Mouse (Mus musculus): ENCODE measurements at regions not wholly inside any gene's neighbourhood (a gene's known extent, or its start where the extent isn't known, plus 50 kb on each side); places are given as distances from the start of the nearest gene placed in this dataset.

DNA sequence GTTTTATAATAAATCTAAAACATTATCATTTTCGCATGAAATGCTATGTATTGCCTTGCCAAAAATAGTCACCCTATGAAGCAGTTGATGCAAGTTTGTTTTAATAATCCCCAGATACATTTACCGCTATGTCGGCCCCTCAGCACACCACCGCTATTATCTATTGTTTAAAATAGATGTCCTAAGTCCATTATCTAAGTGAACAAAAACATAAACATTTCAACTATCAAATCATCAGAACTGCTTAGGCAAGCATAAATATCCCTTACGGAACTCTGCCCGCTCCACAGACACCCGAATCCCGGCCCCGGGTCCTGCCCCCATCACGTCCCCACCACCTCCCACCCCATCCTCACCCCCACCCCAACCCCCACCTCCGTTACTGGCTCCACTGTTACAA, 196.8 kb upstream of the Paip1 start:
- no peaks in the 10 kb centered on the region for H3K4me1 ChIP-seq (replicated peaks; ENCODE audit: control insufficient read depth, insufficient read depth, low read length)
- H3K27ac ChIP-seq (ENCODE audit: low read depth, low read length), result no peak overlapping the region
- H3K4me2 ChIP-seq (ENCODE audit: low read depth, low read length, severe bottlenecking), result no peak overlapping the region
- H3K9me3 ChIP-seq (ENCODE audit: control insufficient read depth, low read length), result no peaks in the 10 kb centered on the region
- H3K9ac ChIP-seq (ENCODE audit: low read length), result no peak overlapping the region
- ATAC-seq (replicated peaks; ENCODE audit: low FRiP score) (no peak), DNase-seq (ENCODE audit: low spot score) (no peak)
- H3K4me3 ChIP-seq (ENCODE audit: low read depth, low read length), result no peak overlapping the region
- WGBS, result 93% methylated on average over 11 of the region's 11 CpGs
- H3K36me3 ChIP-seq (ENCODE audit: control insufficient read depth, insufficient read depth, low read length), result no peaks in the 10 kb centered on the region
- no peaks in the 10 kb centered on the region for H3K27me3 ChIP-seq (ENCODE audit: control insufficient read depth, insufficient read depth, low read length)

DNA sequence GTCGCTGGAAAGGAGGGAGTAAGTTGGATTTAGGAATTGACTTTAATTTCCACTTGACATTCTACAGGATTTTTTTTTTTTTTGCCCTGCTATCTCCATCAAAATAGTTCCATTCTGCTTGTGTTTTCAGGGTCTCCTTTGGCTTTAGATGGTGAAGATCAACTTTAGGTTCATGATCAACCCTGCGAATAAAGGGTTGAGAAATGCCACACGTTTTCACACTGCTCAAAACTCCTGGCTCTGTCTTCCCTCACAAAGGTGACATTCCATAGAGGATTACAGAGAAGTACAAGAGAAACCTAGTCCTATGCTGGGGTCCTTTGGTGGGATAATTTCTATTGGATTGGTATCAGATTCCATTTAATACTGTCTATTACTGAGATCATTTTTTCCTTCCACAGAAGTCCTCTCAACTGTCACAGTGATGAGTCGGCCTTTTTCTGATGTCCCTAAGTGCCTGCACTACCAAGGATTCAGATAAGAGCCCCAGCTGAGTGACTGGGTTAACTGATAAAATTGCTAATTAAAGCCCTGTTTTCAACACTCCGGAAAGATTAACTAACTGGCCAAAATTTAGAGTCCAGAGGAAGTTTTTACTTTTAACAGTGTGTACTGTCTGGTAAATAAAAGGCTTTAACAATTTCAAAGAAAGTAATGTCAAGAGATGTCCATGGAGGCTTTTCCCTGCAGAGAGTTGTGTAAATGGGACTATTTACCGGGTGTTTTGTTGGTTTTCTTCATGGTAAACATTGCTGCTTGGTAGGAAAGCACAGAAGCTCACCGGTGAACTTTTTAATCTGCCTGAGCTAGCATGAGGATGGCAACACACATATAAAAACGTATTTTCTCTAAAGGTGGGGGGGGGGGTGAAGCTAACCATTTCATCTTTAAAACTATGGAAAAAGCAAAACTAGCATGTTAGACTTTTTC, 196.0 kb upstream of the Paip1 start:
- 60% methylated on average over 8 of the region's 8 CpGs for WGBS
- no peaks in the 10 kb centered on the region for H3K9me3 ChIP-seq (ENCODE audit: control insufficient read depth, low read length)
- H3K4me1 ChIP-seq (replicated peaks; ENCODE audit: control insufficient read depth, insufficient read depth, low read length), result no peaks in the 10 kb centered on the region
- no peak overlapping the region for H3K4me2 ChIP-seq (ENCODE audit: low read depth, low read length, severe bottlenecking)
- ATAC-seq (replicated peaks; ENCODE audit: low FRiP score) (no peak), DNase-seq (ENCODE audit: low spot score) (no peak)
- H3K27me3 ChIP-seq (ENCODE audit: control insufficient read depth, insufficient read depth, low read length), result no peaks in the 10 kb centered on the region
- H3K36me3 ChIP-seq (ENCODE audit: control insufficient read depth, insufficient read depth, low read length), result no peaks in the 10 kb centered on the region
- no peak overlapping the region for H3K9ac ChIP-seq (ENCODE audit: low read length)
- no peak overlapping the region for H3K27ac ChIP-seq (ENCODE audit: low read depth, low read length)
- H3K4me3 ChIP-seq (ENCODE audit: low read depth, low read length), result no peak overlapping the region

DNA sequence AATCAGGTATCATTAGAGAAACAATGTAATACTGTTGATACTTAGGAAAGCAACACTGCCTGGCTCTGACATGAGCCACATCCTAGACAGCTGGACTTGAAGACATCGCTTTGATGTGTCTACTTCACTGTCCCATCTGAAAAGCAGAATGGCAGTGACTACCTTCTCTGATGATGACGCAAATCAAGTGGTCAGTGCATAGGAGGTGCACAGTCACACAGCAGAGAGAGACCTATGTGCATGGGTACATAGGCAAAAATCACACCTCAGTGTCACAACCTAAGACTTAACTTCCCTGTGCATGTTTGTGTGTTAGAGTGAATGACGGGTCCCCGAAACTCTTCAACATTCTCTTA, 195.4 kb upstream of the Paip1 start:
- no peaks in the 10 kb centered on the region for H3K9me3 ChIP-seq (ENCODE audit: control insufficient read depth, low read length)
- H3K4me1 ChIP-seq (replicated peaks; ENCODE audit: control insufficient read depth, insufficient read depth, low read length), result no peaks in the 10 kb centered on the region
- no peaks in the 10 kb centered on the region for H3K27me3 ChIP-seq (ENCODE audit: control insufficient read depth, insufficient read depth, low read length)
- H3K36me3 ChIP-seq (ENCODE audit: control insufficient read depth, insufficient read depth, low read length), result no peaks in the 10 kb centered on the region
- no peak overlapping the region for H3K27ac ChIP-seq (ENCODE audit: low read depth, low read length)
- H3K4me2 ChIP-seq (ENCODE audit: low read depth, low read length, severe bottlenecking), result no peak overlapping the region
- H3K4me3 ChIP-seq (ENCODE audit: low read depth, low read length), result no peak overlapping the region
- DNase-seq (ENCODE audit: low spot score), result no peak
- ATAC-seq (replicated peaks; ENCODE audit: low FRiP score), result no peak
- 92% methylated on average over 4 of the region's 4 CpGs for WGBS
- no peak overlapping the region for H3K9ac ChIP-seq (ENCODE audit: low read length)

DNA sequence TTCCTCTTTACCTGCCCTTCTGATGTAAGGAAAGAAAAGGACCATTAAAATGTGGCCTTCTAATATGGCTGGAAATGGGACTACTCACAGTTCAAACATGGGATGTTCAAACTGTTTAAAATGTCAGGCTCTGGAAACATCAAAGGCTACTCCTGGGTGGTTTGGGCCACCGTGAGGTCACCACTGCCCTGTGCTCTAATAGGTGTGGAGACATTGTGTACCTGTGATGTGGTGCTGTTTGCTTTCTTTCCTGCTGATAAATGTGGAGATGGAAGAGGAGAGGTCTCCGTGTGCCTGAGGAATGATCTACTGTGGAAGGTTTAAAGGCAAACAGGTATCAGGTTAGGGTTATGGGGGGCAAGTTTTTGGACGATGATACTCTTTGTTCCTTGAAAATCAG, 194.5 kb upstream of the Paip1 start:
- H3K27me3 ChIP-seq (ENCODE audit: control insufficient read depth, insufficient read depth, low read length), result no peaks in the 10 kb centered on the region
- no peaks in the 10 kb centered on the region for H3K9me3 ChIP-seq (ENCODE audit: control insufficient read depth, low read length)
- WGBS, result 87% methylated on average over 3 of the region's 3 CpGs
- H3K36me3 ChIP-seq (ENCODE audit: control insufficient read depth, insufficient read depth, low read length), result no peaks in the 10 kb centered on the region
- no peak overlapping the region for H3K27ac ChIP-seq (ENCODE audit: low read depth, low read length)
- H3K4me3 ChIP-seq (ENCODE audit: low read depth, low read length), result no peak overlapping the region
- ATAC-seq (replicated peaks; ENCODE audit: low FRiP score), result no peak
- no peak for DNase-seq (ENCODE audit: low spot score)
- H3K4me2 ChIP-seq (ENCODE audit: low read depth, low read length, severe bottlenecking), result no peak overlapping the region
- H3K9ac ChIP-seq (ENCODE audit: low read length), result no peak overlapping the region
- no peaks in the 10 kb centered on the region for H3K4me1 ChIP-seq (replicated peaks; ENCODE audit: control insufficient read depth, insufficient read depth, low read length)

DNA sequence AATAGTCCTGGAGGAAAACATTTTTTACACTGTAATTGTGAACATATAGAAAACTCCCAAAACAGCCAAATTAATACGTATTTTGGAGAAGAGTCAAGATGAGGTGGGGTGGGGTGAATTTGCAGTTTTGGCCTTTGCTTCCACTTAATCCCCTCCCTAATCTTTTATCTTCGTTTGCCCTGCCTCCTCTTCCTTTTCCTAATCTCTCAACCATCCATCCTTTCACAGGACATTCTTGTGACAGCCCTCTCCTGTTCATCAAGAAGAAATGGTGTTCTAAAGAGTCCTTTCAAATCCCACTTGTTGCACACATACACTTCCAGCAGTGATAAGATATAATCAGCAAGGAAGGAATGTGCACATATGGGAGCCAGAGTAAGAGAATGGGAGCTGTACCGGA, 186.0 kb upstream of the Paip1 start:
- H3K4me1 ChIP-seq (replicated peaks; ENCODE audit: control insufficient read depth, insufficient read depth, low read length), result no peaks in the 10 kb centered on the region
- H3K27ac ChIP-seq (ENCODE audit: low read depth, low read length), result no peak overlapping the region
- H3K4me3 ChIP-seq (ENCODE audit: low read depth, low read length), result no peak overlapping the region
- no peaks in the 10 kb centered on the region for H3K27me3 ChIP-seq (ENCODE audit: control insufficient read depth, insufficient read depth, low read length)
- no peaks in the 10 kb centered on the region for H3K36me3 ChIP-seq (ENCODE audit: control insufficient read depth, insufficient read depth, low read length)
- 53% methylated on average over 3 of the region's 3 CpGs for WGBS
- no peak overlapping the region for H3K4me2 ChIP-seq (ENCODE audit: low read depth, low read length, severe bottlenecking)
- H3K9ac ChIP-seq (ENCODE audit: low read length), result no peak overlapping the region
- H3K9me3 ChIP-seq (ENCODE audit: control insufficient read depth, low read length), result no peaks in the 10 kb centered on the region
- DNase-seq (ENCODE audit: low spot score) (no peak), ATAC-seq (replicated peaks; ENCODE audit: low FRiP score) (no peak)

DNA sequence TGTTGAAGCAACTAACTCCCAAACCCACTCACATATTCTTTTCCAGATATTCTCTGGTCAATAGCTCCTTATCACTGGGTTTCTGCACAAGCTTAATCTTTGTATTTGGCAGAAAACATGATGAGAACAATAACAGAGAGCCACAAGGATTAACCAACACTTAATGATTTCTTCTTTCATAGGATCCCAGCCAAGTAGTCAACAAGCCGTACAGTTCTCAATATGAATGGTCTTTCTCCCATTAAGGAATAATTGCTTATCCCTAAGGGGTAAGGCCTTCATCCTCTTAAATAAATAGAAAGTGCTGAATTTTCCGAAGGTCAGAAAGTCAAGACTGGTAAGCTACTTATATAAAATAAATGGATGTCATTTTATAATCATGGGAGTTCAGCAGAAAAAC, 181.3 kb upstream of the Paip1 start:
- no peak overlapping the region for H3K27ac ChIP-seq (ENCODE audit: low read depth, low read length)
- H3K4me1 ChIP-seq (replicated peaks; ENCODE audit: control insufficient read depth, insufficient read depth, low read length), result no peaks in the 10 kb centered on the region
- no peak for DNase-seq (ENCODE audit: low spot score)
- no peaks in the 10 kb centered on the region for H3K27me3 ChIP-seq (ENCODE audit: control insufficient read depth, insufficient read depth, low read length)
- H3K9me3 ChIP-seq (ENCODE audit: control insufficient read depth, low read length), result no peaks in the 10 kb centered on the region
- 79% methylated on average over 2 of the region's 2 CpGs for WGBS
- no peak overlapping the region for H3K4me2 ChIP-seq (ENCODE audit: low read depth, low read length, severe bottlenecking)
- no peaks in the 10 kb centered on the region for H3K36me3 ChIP-seq (ENCODE audit: control insufficient read depth, insufficient read depth, low read length)
- no peak for ATAC-seq (replicated peaks; ENCODE audit: low FRiP score)
- H3K9ac ChIP-seq (ENCODE audit: low read length), result no peak overlapping the region
- no peak overlapping the region for H3K4me3 ChIP-seq (ENCODE audit: low read depth, low read length)

DNA sequence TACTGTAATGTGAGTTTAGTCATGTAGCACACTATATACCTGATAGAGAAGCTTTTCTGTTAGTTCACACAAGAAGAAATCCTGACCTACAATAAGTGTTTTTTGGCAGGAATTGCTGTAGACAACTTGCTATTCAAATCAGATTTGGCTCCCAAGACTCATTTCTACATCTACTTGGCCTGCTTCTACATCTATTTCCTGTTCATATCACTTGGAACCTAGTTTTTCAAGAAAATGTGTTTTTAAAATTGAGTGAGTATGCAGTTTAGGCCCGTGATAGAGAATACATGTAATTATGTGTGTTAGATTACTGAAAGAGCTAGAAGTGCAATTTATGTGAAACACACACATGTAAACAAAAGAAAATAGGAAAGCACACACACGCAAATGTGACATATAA, 176.4 kb upstream of the Paip1 start:
- no peak for ATAC-seq (replicated peaks; ENCODE audit: low FRiP score)
- no peaks in the 10 kb centered on the region for H3K27me3 ChIP-seq (ENCODE audit: control insufficient read depth, insufficient read depth, low read length)
- H3K9me3 ChIP-seq (ENCODE audit: control insufficient read depth, low read length), result no peaks in the 10 kb centered on the region
- no peak overlapping the region for H3K4me3 ChIP-seq (ENCODE audit: low read depth, low read length)
- no peak overlapping the region for H3K27ac ChIP-seq (ENCODE audit: low read depth, low read length)
- H3K36me3 ChIP-seq (ENCODE audit: control insufficient read depth, insufficient read depth, low read length), result no peaks in the 10 kb centered on the region
- H3K9ac ChIP-seq (ENCODE audit: low read length), result no peak overlapping the region
- 94% methylated on average over 2 of the region's 2 CpGs for WGBS
- no peak overlapping the region for H3K4me2 ChIP-seq (ENCODE audit: low read depth, low read length, severe bottlenecking)
- no peak for DNase-seq (ENCODE audit: low spot score)
- no peaks in the 10 kb centered on the region for H3K4me1 ChIP-seq (replicated peaks; ENCODE audit: control insufficient read depth, insufficient read depth, low read length)

DNA sequence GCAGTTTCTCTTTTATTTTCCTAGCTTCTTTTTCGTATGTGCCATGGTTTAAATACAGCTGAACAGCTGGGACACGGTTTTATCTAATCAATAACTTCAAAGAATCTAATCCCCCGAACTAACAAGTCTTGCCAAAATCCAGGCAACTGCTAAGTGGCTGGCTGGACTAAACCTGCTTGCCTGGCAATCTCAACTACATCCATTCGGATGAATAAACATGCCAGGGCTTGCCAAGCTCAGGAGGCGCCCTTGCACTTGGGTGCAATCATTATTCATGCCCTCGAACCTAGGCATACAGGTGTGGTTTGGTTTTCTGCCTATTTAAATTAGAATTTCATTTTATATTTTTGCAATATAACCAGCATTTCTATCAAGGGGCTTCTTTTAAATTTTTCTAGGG, 172.1 kb upstream of the Paip1 start:
- WGBS, result 70% methylated on average over 6 of the region's 6 CpGs
- no peaks in the 10 kb centered on the region for H3K36me3 ChIP-seq (ENCODE audit: control insufficient read depth, insufficient read depth, low read length)
- H3K27me3 ChIP-seq (ENCODE audit: control insufficient read depth, insufficient read depth, low read length), result no peaks in the 10 kb centered on the region
- no peak overlapping the region for H3K9ac ChIP-seq (ENCODE audit: low read length)
- no peak for ATAC-seq (replicated peaks; ENCODE audit: low FRiP score)
- H3K4me1 ChIP-seq (replicated peaks; ENCODE audit: control insufficient read depth, insufficient read depth, low read length), result no peaks in the 10 kb centered on the region
- H3K9me3 ChIP-seq (ENCODE audit: control insufficient read depth, low read length), result no peaks in the 10 kb centered on the region
- no peak overlapping the region for H3K4me3 ChIP-seq (ENCODE audit: low read depth, low read length)
- DNase-seq (ENCODE audit: low spot score), result no peak
- H3K4me2 ChIP-seq (ENCODE audit: low read depth, low read length, severe bottlenecking), result no peak overlapping the region
- H3K27ac ChIP-seq (ENCODE audit: low read depth, low read length), result no peak overlapping the region

DNA sequence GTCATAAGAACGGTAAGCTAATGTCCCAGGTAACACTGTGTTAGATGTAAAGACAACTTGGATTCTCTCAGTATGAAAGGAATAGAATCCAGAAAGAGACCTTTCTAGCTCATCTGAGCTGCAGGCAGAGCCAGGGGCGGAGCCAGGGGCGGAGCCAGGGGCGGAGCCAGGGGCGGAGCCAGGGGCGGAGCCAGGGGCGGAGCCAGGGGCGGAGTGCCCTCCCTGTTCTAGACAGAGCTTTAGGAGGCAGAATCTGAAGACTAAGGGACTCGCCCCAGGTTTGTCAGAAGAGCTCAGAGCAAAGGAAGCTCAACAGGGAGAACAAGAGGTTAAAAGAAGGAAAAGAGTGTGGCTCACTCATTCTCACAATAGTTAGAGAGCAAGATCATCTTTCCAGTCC, 169.9 kb upstream of the Paip1 start:
- Histone ChIP-seq H3K4me1 (replicated peaks; ENCODE audit: control insufficient read depth, insufficient read depth, low read length) (no peaks in the 10 kb centered on the region), H3K4me3 (ENCODE audit: low read depth, low read length) (no peak overlapping the region), H3K27ac (ENCODE audit: low read depth, low read length) (no peak overlapping the region), H3K4me2 (ENCODE audit: low read depth, low read length, severe bottlenecking) (no peak overlapping the region), H3K9me3 (ENCODE audit: control insufficient read depth, low read length) (no peaks in the 10 kb centered on the region), H3K36me3 (ENCODE audit: control insufficient read depth, insufficient read depth, low read length) (no peaks in the 10 kb centered on the region), H3K9ac (ENCODE audit: low read length) (no peak overlapping the region), H3K27me3 (ENCODE audit: control insufficient read depth, insufficient read depth, low read length) (no peaks in the 10 kb centered on the region)
- DNase-seq (ENCODE audit: low spot score) (no peak), ATAC-seq (replicated peaks; ENCODE audit: low FRiP score) (no peak)
- 69% methylated on average over 9 of the region's 9 CpGs for WGBS
